Mouse (Mus musculus): ENCODE measurements around the gene Sp7. TPM values are rescaled to one million over a fixed set of nuclear protein-coding genes. Genes with fewer than 3 reads are reported as not detected.
"Not testable (repeated sequence)": the region's sequence is repeated elsewhere in the genome, so short reads cannot be mapped to it uniquely, and the experiment has no call there.

Gene Sp7
- polyA plus RNA-seq, 1 experiment from 2014 or later: 12.6 TPM

DNA sequence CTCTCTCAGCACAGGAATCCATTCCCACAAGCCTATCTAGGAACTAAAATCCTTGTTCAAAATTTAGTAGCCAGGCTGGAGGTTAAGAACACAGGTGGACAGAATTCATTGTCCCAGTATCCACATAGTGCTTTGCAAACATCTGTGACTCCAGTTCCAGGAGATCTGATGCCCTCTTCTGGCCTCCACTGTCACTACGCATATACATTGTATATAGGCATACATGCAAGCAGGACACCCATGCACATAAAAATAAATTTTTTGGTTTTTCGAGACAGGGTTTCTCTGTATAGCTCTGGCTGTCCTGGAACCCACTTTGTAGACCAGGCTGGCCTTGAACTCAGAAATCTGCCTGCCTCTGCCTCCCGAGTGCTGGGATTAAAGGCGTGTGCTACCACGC is 31.1 kb downstream of the Sp7 start:
- Histone ChIP-seq H3K36me3 (peaks cover 77% of the 10 kb centered on the region), H3K4me1 (peaks cover 18% of the 10 kb centered on the region)
- ATAC-seq (ENCODE audit: insufficient number of reproducible peaks, low FRiP score, low TSS enrichment, low read depth); H3K9me3 ChIP-seq; H3K4me3 ChIP-seq; H3K27me3 ChIP-seq; H3K9ac ChIP-seq; H3K27ac ChIP-seq; H3K4me2 ChIP-seq: not testable (repeated sequence)
- WGBS: 94% methylated on average over 5 of the region's 5 CpGs

DNA sequence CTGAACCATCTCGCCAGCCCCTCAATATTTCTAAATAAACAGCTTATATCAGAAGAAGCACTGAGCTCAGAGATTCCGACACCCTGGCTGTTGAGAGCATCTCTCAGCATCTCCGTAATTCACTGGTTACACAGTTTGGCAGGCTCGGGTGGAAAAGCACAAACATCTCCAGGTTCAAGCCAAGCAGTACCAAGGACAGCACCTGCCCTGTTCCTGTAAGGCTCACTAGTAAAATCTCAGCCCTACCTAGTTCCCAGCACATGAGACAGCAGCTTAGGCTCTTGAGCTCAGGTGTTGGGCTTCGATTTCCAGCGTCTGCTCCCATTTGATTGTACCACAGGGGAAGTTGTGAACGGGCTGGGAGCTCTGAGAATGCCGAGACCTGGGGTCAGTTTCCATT is 31.7 kb downstream of the Sp7 start:
- ATAC-seq (ENCODE audit: insufficient number of reproducible peaks, low FRiP score, low TSS enrichment, low read depth): no peak
- 82% methylated on average over 8 of the region's 8 CpGs for WGBS
- Histone ChIP-seq H3K4me1 (peaks cover 18% of the 10 kb centered on the region), H3K4me3 (no peak overlapping the region), H3K27me3 (no peaks in the 10 kb centered on the region), H3K9me3 (no peaks in the 10 kb centered on the region), H3K4me2 (no peak overlapping the region), H3K9ac (no peak overlapping the region), H3K27ac (no peak overlapping the region), H3K36me3 (peaks cover 79% of the 10 kb centered on the region)

DNA sequence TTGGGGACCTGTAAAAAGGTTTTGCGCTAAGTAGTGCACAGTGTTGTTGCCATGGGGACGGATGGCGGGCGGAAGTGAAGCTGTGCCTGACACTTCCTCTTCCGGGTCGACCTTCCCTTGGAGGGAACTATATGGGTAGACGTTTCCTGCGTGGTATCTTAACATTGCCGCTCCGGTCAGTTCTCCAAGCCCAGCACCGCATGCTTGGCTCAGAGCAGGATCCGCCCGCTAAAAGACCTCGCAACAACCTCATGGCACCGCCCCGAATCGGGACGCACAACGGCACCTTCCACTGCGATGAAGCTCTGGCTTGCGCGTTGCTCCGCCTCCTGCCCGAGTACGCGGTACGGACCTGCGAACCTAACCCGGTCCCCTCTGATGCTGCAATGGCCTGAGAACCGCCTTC is 35.4 kb downstream of the Sp7 start, which contains the start of gene Myg1:
Gene Myg1 (plus strand): TSS at position 100 of the 406 bp plus-strand sequence.
- Histone ChIP-seq H3K4me2 (peak within 1 kb of the TSS; percentile 77), H3K36me3 (peaks cover 66% of the 10 kb centered on the region), H3K9ac (peak within 1 kb of the TSS; percentile 63), H3K9me3 (no peaks in the 10 kb centered on the region), H3K4me3 (peak within 1 kb of the TSS; percentile 78), H3K27me3 (no peaks in the 10 kb centered on the region), H3K4me1 (peaks cover 26% of the 10 kb centered on the region), H3K27ac (peak within 1 kb of the TSS; percentile 85)
- peak; percentile 91 for ATAC-seq (ENCODE audit: insufficient number of reproducible peaks, low FRiP score, low TSS enrichment, low read depth)
- under 1% methylated on average over 30 of the region's 30 CpGs for WGBS

DNA sequence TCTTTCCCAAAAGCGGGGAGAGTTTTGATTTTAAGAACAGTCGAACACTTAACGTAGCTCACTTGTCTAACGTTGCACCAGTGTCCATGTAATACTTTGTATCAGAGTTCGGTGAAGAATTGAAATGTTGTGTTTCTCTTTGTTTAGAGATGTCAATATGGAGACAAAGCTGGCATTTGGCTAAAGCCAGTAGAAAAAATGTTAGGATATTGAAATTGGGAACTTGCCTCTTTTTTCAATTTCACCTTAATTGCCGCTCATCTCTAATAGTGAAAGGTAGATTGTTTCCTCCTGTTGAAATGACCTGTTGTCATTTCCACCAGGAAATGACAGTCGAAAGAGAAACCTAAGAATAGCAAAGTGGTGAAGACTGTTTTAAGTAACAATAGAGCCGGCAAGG is 40.1 kb downstream of the Sp7 start:
- H3K27me3 ChIP-seq: no peaks in the 10 kb centered on the region
- no peaks in the 10 kb centered on the region for H3K9me3 ChIP-seq
- H3K36me3 ChIP-seq: peaks cover 52% of the 10 kb centered on the region
- 60% methylated on average over 8 of the region's 8 CpGs for WGBS
- peaks cover 18% of the 10 kb centered on the region for H3K4me1 ChIP-seq
- H3K9ac ChIP-seq: peak overlapping the region; percentile 57
- H3K4me3 ChIP-seq: peak overlapping the region; percentile 70
- H3K4me2 ChIP-seq: peak overlapping the region; percentile 52
- ATAC-seq (ENCODE audit: insufficient number of reproducible peaks, low FRiP score, low TSS enrichment, low read depth): no peak
- H3K27ac ChIP-seq: no peak overlapping the region

DNA sequence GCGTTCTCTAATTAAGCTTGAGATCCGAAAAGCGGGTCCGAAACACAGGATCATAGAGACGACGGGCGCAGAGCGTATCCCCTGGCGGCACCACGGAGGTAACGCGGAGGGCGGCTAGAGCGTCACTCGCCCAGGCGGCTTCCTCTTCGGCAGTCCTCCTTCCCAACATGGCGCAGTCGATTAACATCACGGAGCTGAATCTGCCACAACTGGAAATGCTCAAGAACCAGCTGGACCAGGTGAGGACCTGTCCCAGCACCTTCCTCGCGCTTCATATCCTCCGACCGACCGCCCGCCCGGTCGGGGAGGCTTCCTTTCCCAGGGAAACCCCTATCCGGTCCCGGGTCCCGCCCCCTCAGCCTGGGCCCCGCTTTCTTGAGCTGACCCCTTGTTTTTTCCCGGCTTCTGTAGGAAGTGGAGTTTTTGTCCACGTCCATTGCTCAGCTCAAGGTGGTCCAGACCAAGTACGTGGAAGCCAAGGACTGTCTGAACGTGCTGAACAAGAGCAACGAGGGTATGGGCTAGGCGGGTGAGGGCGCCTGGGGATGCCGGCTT is 40.9 kb downstream of the Sp7 start, which contains the start of gene Pfdn5:
Gene Pfdn5 (plus strand): TSS at position 95 of the 555 bp plus-strand sequence.
- peak within 1 kb of the TSS; percentile 75 for H3K27ac ChIP-seq
- peak within 1 kb of the TSS; percentile 70 for H3K4me3 ChIP-seq
- H3K4me1 ChIP-seq: peaks cover 13% of the 10 kb centered on the region
- H3K27me3 ChIP-seq: no peaks in the 10 kb centered on the region
- WGBS: under 1% methylated on average over 40 of the region's 40 CpGs
- peak within 1 kb of the TSS; percentile 57 for H3K9ac ChIP-seq
- peaks cover 60% of the 10 kb centered on the region for H3K36me3 ChIP-seq
- H3K9me3 ChIP-seq: no peaks in the 10 kb centered on the region
- ATAC-seq (ENCODE audit: insufficient number of reproducible peaks, low FRiP score, low TSS enrichment, low read depth): peak; percentile 78
- H3K4me2 ChIP-seq: peak within 1 kb of the TSS; percentile 52

DNA sequence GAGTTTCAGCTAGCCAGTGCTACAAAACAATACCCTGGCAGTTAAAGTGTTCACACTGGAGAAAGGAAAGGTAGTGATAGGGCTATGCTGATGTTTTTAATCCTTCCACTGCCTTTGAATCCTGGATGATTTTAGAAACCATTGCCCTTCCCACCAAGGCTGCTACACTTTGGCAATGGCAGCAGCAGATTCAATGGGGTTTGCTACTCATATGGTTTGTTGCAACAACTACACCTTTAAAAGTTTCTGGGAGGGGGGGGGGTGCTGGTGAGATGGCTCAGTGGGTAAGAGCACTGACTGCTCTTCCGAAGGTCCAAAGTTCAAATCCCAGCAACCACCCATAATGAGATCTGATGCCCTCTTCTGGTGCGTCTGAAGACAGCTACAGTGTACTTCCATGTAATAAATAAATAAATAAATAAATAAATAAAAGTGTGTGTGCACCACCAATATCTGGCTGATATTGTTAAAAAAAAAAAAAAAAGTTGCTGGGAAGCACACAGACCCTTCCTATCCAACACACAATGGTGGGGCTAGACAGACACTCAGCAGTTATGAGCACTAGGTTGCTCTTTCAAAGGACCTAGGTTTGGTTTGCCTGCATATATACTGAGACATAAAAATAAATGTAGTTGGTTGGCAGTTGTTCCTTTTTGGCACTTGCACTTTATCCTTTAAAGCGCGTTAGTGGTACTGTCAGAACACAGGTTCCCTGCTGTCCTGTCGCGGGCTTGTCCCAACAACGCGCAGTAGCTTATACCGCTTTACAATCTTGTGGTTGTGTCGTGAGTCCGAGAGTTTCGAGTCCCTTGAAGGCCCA is 42.1 kb downstream of the Sp7 start:
- Histone ChIP-seq H3K4me1 (peaks cover 11% of the 10 kb centered on the region; the same call in 1 of the 2 replicates), H3K4me3 (no peak overlapping the region; the same call in 1 of the 2 replicates), H3K9me3 (no peaks in the 10 kb centered on the region), H3K4me2 (0 out of 2 replicates have a peak overlapping the region, but pooled peaks have one; percentile 35), H3K27me3 (no peaks in the 10 kb centered on the region), H3K27ac (no peak overlapping the region), H3K36me3 (peaks cover 60% of the 10 kb centered on the region), H3K9ac (no peak overlapping the region)
- no peak for ATAC-seq (ENCODE audit: insufficient number of reproducible peaks, low FRiP score, low TSS enrichment, low read depth)
- 71% methylated on average over 12 of the region's 12 CpGs for WGBS

DNA sequence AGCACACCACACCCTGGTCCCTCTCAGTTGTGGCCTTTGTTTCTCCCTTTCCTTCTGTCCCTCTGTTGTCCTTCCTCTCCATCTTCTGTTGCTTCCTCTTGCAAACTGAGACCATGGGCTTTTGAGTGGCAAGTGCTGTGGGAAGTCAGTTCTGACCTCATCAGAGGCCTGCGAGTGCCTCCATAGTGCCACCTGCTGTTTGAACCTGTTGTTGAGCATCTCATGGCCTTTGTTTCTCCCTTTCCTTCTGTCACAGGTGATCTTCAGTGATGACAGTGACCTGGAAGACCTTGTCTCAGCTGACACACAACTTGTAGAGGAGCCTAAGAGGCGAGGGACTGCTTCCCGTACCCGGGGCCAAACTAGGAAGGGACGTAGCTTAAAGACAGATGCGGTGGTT is 50.7 kb downstream of the Sp7 start:
- H3K9ac ChIP-seq: no peak overlapping the region
- no peak overlapping the region for H3K4me2 ChIP-seq
- no peak for ATAC-seq (ENCODE audit: insufficient number of reproducible peaks, low FRiP score, low TSS enrichment, low read depth)
- 0 out of 2 replicates have a peak, but pooled peaks cover 2% of the 10 kb centered on the region for H3K4me1 ChIP-seq
- H3K9me3 ChIP-seq: no peaks in the 10 kb centered on the region
- no peak overlapping the region for H3K27ac ChIP-seq
- H3K4me3 ChIP-seq: no peak overlapping the region
- no peaks in the 10 kb centered on the region for H3K27me3 ChIP-seq
- peaks cover 84% of the 10 kb centered on the region for H3K36me3 ChIP-seq
- WGBS: 83% methylated on average over 6 of the region's 6 CpGs

DNA sequence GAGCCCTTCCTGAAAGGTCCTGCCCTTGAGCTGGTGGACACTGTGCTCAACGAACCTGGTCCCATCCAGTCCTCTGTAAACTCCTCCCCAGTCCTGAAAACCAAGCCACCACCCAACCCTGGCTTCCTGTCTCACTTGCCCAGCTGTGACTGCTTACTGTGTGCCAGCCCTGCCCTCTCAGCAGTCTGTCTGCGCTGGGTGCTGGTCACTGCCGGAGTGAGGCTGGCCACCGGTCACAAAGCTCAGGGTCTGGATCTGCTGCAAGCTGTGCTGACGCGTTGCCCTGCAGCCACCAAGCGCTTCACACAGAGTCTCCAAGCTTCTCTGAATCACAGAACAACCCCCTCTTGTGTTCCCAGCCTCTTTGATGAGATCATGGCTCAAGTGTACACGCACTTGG is 51.7 kb downstream of the Sp7 start:
- H3K36me3 ChIP-seq: peaks cover 81% of the 10 kb centered on the region
- H3K27me3 ChIP-seq: no peaks in the 10 kb centered on the region
- 0 out of 2 replicates have a peak, but pooled peaks cover 2% of the 10 kb centered on the region for H3K4me1 ChIP-seq
- H3K9me3 ChIP-seq: no peaks in the 10 kb centered on the region
- no peak overlapping the region for H3K9ac ChIP-seq
- H3K4me2 ChIP-seq: no peak overlapping the region
- no peak for ATAC-seq (ENCODE audit: insufficient number of reproducible peaks, low FRiP score, low TSS enrichment, low read depth)
- 86% methylated on average over 8 of the region's 8 CpGs for WGBS
- H3K27ac ChIP-seq: no peak overlapping the region
- no peak overlapping the region for H3K4me3 ChIP-seq

DNA sequence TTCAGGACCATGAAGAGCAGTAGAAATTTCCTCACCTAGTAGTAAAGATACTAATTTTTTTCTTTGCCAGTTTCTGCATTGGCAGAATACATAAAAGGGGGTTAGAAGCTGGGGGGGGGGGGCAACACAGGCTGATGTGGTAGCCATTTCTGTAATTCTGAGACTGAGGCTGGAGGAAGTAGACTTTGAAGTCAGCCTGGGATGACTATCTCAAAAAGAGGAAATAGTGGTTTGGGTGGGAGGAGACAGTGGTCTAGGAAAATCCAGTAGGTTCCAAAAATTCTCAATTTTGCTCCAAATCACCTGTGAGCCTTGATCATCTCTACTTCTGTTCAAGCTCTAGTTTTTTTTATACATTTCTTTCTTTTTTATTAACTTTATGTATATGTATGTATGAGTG is 55.5 kb downstream of the Sp7 start:
- Histone ChIP-seq H3K4me2 (no peak overlapping the region), H3K4me1 (0 out of 2 replicates have a peak, but pooled peaks cover 2% of the 10 kb centered on the region), H3K36me3 (peaks cover 76% of the 10 kb centered on the region), H3K27me3 (no peaks in the 10 kb centered on the region), H3K9me3 (no peaks in the 10 kb centered on the region), H3K4me3 (no peak overlapping the region), H3K9ac (no peak overlapping the region), H3K27ac (no peak overlapping the region)
- no peak for ATAC-seq (ENCODE audit: insufficient number of reproducible peaks, low FRiP score, low TSS enrichment, low read depth)

DNA sequence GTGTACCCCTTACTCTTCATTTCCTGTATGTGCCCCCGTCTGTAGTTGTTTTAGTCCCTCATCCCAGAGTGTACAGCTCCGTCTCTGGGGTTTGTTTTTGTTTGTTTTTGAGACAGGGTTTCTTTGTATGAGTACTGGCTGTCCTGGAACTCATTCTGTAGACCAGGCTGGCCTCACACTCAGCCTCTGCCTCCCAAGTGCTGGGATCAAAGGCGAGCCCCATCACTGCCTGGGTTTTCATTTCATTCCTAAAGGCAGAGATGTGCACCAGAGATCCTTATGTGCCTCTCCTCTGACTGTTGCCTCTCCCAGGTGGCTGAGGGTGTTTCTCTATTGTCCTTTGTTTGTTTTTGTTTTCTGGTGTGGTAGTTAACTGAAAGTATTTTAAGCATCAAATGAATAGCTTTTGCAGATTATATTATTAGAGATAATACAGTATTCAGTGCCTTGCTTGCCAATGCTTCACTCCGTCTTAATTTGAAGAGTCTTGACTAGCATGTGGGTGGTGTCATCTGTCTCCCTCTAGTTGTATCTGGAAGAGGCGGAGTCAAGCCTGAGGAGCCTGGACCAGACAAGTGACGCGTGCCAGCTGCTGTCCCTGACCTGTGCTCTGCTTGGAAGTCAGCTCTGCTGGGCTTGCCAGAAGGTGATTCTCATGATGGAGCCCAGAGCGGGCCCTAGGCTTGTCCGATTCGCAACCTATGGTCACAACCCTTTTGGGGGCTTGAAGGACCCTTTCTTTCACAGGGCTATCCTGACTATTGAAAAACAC is 56.7 kb downstream of the Sp7 start:
- ATAC-seq (ENCODE audit: insufficient number of reproducible peaks, low FRiP score, low TSS enrichment, low read depth): no peak
- Histone ChIP-seq H3K27me3 (no peaks in the 10 kb centered on the region), H3K36me3 (peaks cover 76% of the 10 kb centered on the region), H3K9me3 (no peaks in the 10 kb centered on the region), H3K9ac (no peak overlapping the region), H3K27ac (no peak overlapping the region), H3K4me3 (no peak overlapping the region), H3K4me2 (no peak overlapping the region), H3K4me1 (no peaks in the 10 kb centered on the region)
- WGBS: 84% methylated on average over 10 of the region's 10 CpGs

DNA sequence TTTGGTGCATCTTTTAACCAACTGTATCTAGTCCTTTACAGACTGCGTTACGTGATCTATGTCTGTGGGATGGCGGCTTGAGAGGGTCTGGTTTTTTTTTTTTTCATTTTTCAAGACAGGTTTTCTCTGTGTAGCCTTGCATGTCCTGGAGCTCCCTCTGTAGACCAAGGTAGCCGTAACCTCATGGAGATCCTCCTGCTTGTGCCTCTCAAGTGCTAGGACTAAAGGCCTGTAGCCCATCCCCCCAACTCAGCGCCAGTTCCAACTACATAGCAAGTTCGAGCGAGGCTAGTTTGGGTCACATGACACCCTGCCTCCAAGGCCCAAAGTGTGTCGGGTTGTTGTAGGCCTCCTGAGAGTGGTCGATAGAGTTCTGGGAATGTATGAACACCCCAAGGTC is 58.3 kb downstream of the Sp7 start:
- Histone ChIP-seq H3K36me3 (peaks cover 77% of the 10 kb centered on the region), H3K27ac (no peak overlapping the region), H3K9me3 (no peaks in the 10 kb centered on the region), H3K4me1 (no peaks in the 10 kb centered on the region), H3K4me3 (no peak overlapping the region), H3K9ac (no peak overlapping the region), H3K4me2 (no peak overlapping the region), H3K27me3 (no peaks in the 10 kb centered on the region)
- WGBS: 85% methylated on average over 9 of the region's 9 CpGs
- no peak for ATAC-seq (ENCODE audit: insufficient number of reproducible peaks, low FRiP score, low TSS enrichment, low read depth)

All from limb, embryonic 15.5 days (tissue).